Mouse (Mus musculus): ENCODE results near the gene Pex10. TPM values are rescaled to one million over a fixed set of nuclear protein-coding genes. Genes with fewer than 3 reads are reported as not detected.

Pex10 gene
- polyA plus RNA-seq, 1 experiment from 2014 or later, result 6.6 TPM

- DNase-seq (ENCODE audit: low read depth, low spot score) (no peak), ATAC-seq (no peak)
- ChIA-PET CTCF (no interaction called here), POLR2A (no interaction called here)
- TF ChIP-seq CTCF (IDR thresholded peaks at IDR 0.05), result no peak
- H3K27me3 ChIP-seq, result peaks cover 38% of the 10 kb centered on the region
- in situ Hi-C loops (cut with MboI; ENCODE audit: low pct_unique_long_range_greater_than_20kb), result no loop called here
These were observed 32.6 kb upstream of the Pex10 start for GRCm38 (mm10) chr4:155034202-155034601.

GRCm38 (mm10) chr4:155034787-155035186, 32.0 kb upstream of the Pex10 start:
- in situ Hi-C loops (cut with MboI; ENCODE audit: low pct_unique_long_range_greater_than_20kb), result no loop called here
- no peak for DNase-seq (ENCODE audit: low read depth, low spot score)
- ChIA-PET POLR2A (no interaction called here), CTCF (interaction anchor here (1.8 kb wide), 1 partner anchor 21 kb away, joined by 5 read pairs; no protein-coding TSS in a partner anchor)
- H3K27me3 ChIP-seq, result peaks cover 43% of the 10 kb centered on the region
- no peak for ATAC-seq
- no peak for TF ChIP-seq CTCF (IDR thresholded peaks at IDR 0.05)

- POLR2A ChIA-PET, result no interaction called here
- no peak for TF ChIP-seq CTCF (IDR thresholded peaks at IDR 0.05)
- ATAC-seq (no peak), DNase-seq (ENCODE audit: low read depth, low spot score) (no peak)
- H3K27me3 ChIP-seq, result peaks cover 50% of the 10 kb centered on the region
- in situ Hi-C loops (cut with MboI; ENCODE audit: low pct_unique_long_range_greater_than_20kb), result no loop called here
- CTCF ChIA-PET, result no interaction called here
These were observed 26.6 kb upstream of the Pex10 start for GRCm38 (mm10) chr4:155040197-155040596.

- in situ Hi-C loops (cut with MboI; ENCODE audit: low pct_unique_long_range_greater_than_20kb), result no loop called here
These were observed 26.1 kb upstream of the Pex10 start for GRCm38 (mm10) chr4:155040696-155041095.

GRCm38 (mm10) chr4:155042606-155043288, 24.1 kb upstream of the Pex10 start:
- TF ChIP-seq CTCF (IDR thresholded peaks at IDR 0.05), result no peak
- ATAC-seq (no peak), DNase-seq (ENCODE audit: low read depth, low spot score) (no peak)
- ChIA-PET POLR2A (no interaction called here), CTCF (no interaction called here)
- in situ Hi-C loops (cut with MboI; ENCODE audit: low pct_unique_long_range_greater_than_20kb), result no loop called here
- H3K27me3 ChIP-seq, result peaks cover 41% of the 10 kb centered on the region

More at GRCm38 (mm10) chr4:155040696-155041095, 26.1 kb upstream of the Pex10 start:
- ATAC-seq (no peak), DNase-seq (ENCODE audit: low read depth, low spot score) (no peak)
- H3K27me3 ChIP-seq, result peaks cover 49% of the 10 kb centered on the region
- ChIA-PET CTCF (no interaction called here), POLR2A (no interaction called here)
- no peak for TF ChIP-seq CTCF (IDR thresholded peaks at IDR 0.05)

GRCm38 (mm10) chr4:155043289-155043625, 23.6 kb upstream of the Pex10 start:
- in situ Hi-C loops (cut with MboI; ENCODE audit: low pct_unique_long_range_greater_than_20kb), result no loop called here
- CTCF ChIA-PET, result no interaction called here

GRCm38 (mm10) chr4:155046636-155047035, 20.2 kb upstream of the Pex10 start:
- in situ Hi-C loops (cut with MboI; ENCODE audit: low pct_unique_long_range_greater_than_20kb), result no loop called here
- no peak for ATAC-seq

More at GRCm38 (mm10) chr4:155043289-155043625, 23.6 kb upstream of the Pex10 start:
- DNase-seq (ENCODE audit: low read depth, low spot score) (no peak), ATAC-seq (no peak)
- peaks cover 41% of the 10 kb centered on the region for H3K27me3 ChIP-seq
- POLR2A ChIA-PET, result no interaction called here
- no peak for TF ChIP-seq CTCF (IDR thresholded peaks at IDR 0.05)

GRCm38 (mm10) chr4:155050116-155050515, 16.7 kb upstream of the Pex10 start:
- ATAC-seq (no peak), DNase-seq (ENCODE audit: low read depth, low spot score) (no peak)
- peaks cover 7% of the 10 kb centered on the region for H3K27me3 ChIP-seq
- CTCF ChIA-PET, result no interaction called here
- POLR2A ChIA-PET, result no interaction called here
- no peak for TF ChIP-seq CTCF (IDR thresholded peaks at IDR 0.05)
- in situ Hi-C loops (cut with MboI; ENCODE audit: low pct_unique_long_range_greater_than_20kb), result no loop called here

More at GRCm38 (mm10) chr4:155046636-155047035, 20.2 kb upstream of the Pex10 start:
- H3K27me3 ChIP-seq, result peaks cover 24% of the 10 kb centered on the region
- ChIA-PET POLR2A (interaction anchor here (0.6 kb wide), 1 partner anchor 25 kb away, joined by 5 read pairs; no protein-coding TSS in a partner anchor), CTCF (no interaction called here)
- no peak for TF ChIP-seq CTCF (IDR thresholded peaks at IDR 0.05)
- DNase-seq (ENCODE audit: low read depth, low spot score), result no peak

GRCm38 (mm10) chr4:155056724-155057123, 10.1 kb upstream of the Pex10 start, which contains the start of gene Plch2:
Gene Plch2, minus strand, starts transcription at chr4:155056784.
- TF ChIP-seq CTCF (IDR thresholded peaks at IDR 0.05), result no peak
- H3K27me3 ChIP-seq, result no peaks in the 10 kb centered on the region
- in situ Hi-C loops (cut with MboI; ENCODE audit: low pct_unique_long_range_greater_than_20kb), result no loop called here
- no peak for ATAC-seq
- POLR2A ChIA-PET, result no interaction called here
- CTCF ChIA-PET, result interaction anchor here (0.6 to 1.1 kb wide), 2 partner anchors 9 kb away, joined by 3 read pairs; no protein-coding TSS in a partner anchor
- DNase-seq (ENCODE audit: low read depth, low spot score), result no peak

- no peaks in the 10 kb centered on the region for H3K27me3 ChIP-seq
- CTCF ChIA-PET, result interaction anchor here (1.5 to 1.6 kb wide), 2 partner anchors 46 to 150 kb away, joined by 3 to 4 read pairs; no protein-coding TSS in a partner anchor
- in situ Hi-C loops (cut with MboI; ENCODE audit: low pct_unique_long_range_greater_than_20kb), result no loop called here
- no peak for TF ChIP-seq CTCF (IDR thresholded peaks at IDR 0.05)
- DNase-seq (ENCODE audit: low read depth, low spot score), result no peak
- POLR2A ChIA-PET, result no interaction called here
- ATAC-seq, result no peak
These were observed 8.5 kb upstream of the Pex10 start for GRCm38 (mm10) chr4:155058325-155058724.

GRCm38 (mm10) chr4:155063895-155064294, 2.9 kb upstream of the Pex10 start:
- no peaks in the 10 kb centered on the region for H3K27me3 ChIP-seq
- in situ Hi-C loops (cut with MboI; ENCODE audit: low pct_unique_long_range_greater_than_20kb), result no loop called here
- DNase-seq (ENCODE audit: low read depth, low spot score) (no peak), ATAC-seq (no peak)
- ChIA-PET POLR2A (no interaction called here), CTCF (no interaction called here)
- no peak for TF ChIP-seq CTCF (IDR thresholded peaks at IDR 0.05)

Data from Patski (cell line).